Mouse (Mus musculus) layer of hippocampus, adult 9-11 months (tissue): Measurements from ENCODE around the gene Cd300lg.

Experiments
- DNase-seq: peaks from one replicate; pipeline ENCODE4 v3.0.0; 2022

Cd300lg gene

GRCm38 (mm10) chr11:102102485-102103258, 61.4 kb downstream of the Cd300lg start:
- DNase-seq: no peak
